Mouse (Mus musculus) E14TG2a.4 (cell line): ENCODE measurements around the gene Kdm4b.

ENCODE experiments used
- CTCF ChIP-seq: conservative IDR thresholded peaks from 2 replicates; pipeline ENCODE4 v1.5.1; 2014; ENCODE audit warnings: low read length
- NANOG ChIP-seq: IDR thresholded peaks from 2 replicates; pipeline ENCODE4 v1.6.1; 2014; ENCODE audit warnings: borderline replicate concordance, low read length, mixed read lengths
- POU5F1 ChIP-seq: IDR thresholded peaks from 2 replicates; pipeline ENCODE4 v1.6.1; 2014; ENCODE audit warnings: low read length, borderline replicate concordance

- no peak for TF ChIP-seq CTCF
- no peak for TF ChIP-seq POU5F1
- TF ChIP-seq NANOG = no peak
Observed at GRCm38 (mm10) chr17:56278340-56278739, 47.5 kb upstream of the Kdm4b start.
